Mouse (Mus musculus) cerebellum, adult 2 months (tissue): ENCODE measurements at regions not wholly inside any gene's neighbourhood (a gene's known extent, or its start where the extent isn't known, plus 50 kb on each side); places are given as distances from the start of the nearest gene placed in this dataset.

Experiments used
- CTCF ChIP-seq: fragments of 200-500 bp; IDR thresholded peaks from 2 replicates; pipeline ENCODE4 v1.5.1; 2011; ENCODE audit warnings: low read depth, mild to moderate bottlenecking, control low read depth, low read length, moderate library complexity, borderline replicate concordance; ENCODE audit not compliant: insufficient read depth
- POLR2A ChIP-seq: fragments of 200-500 bp; IDR thresholded peaks from 2 replicates; pipeline ENCODE4 v1.6.1; 2011; ENCODE audit warnings: low read length, control low read depth, borderline replicate concordance; ENCODE audit not compliant: insufficient read depth

DNA sequence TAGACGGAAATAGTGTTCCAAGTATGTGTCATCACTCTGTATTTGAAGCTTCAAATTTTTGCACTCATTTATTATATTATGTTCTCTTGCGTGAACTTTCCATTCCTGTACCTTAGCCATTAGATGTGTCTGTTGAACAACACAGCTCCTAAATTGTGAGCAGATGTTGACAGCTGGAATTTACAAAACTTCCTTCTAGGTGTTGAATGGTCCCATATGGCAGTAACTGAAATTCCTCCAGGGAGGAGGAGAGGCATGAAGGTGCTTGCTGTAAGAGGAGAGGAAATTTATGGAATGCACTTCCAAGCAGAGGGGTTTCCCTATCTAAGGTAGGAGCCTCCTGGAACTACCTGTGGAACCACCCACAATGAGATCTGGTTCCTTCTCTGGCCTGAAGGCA lies 67.2 kb upstream of the 4930452B06Rik start:
- TF ChIP-seq CTCF (no peak), POLR2A (no peak)
